Mouse (Mus musculus) midbrain, postnatal 0 days (tissue): ENCODE results near the gene Smg6. TPM values are rescaled to one million over a fixed set of nuclear protein-coding genes. Genes with fewer than 3 reads are reported as not detected.

Experiments
- ATAC-seq: fragments of 200-750 bp; cut with Nextera tagmentation; 2 replicates; pipeline ENCODE4 v1.8.0; 2017; ENCODE audit warnings: moderate number of reproducible peaks, mild to moderate bottlenecking, moderate TSS enrichment, moderate library complexity; ENCODE audit not compliant: low FRiP score
- DNase-seq: peaks from one replicate; pipeline ENCODE4 v3.0.0-alpha.2; 2015; ENCODE audit warnings: low spot score
- H3K27ac ChIP-seq: fragments of 300-500 bp; sonication (generic); 2 replicates; pipeline ENCODE4 v1.5.1; 2014; ENCODE audit warnings: low read depth, mild to moderate bottlenecking, low read length, mixed read lengths
- H3K27me3 ChIP-seq: fragments of 300-500 bp; sonication (generic); 2 replicates; pipeline ENCODE4 v1.6.1; 2014; ENCODE audit warnings: low read length, control low read depth, mixed read lengths; ENCODE audit not compliant: insufficient read depth
- H3K36me3 ChIP-seq: fragments of 300-500 bp; sonication (generic); 2 replicates; pipeline ENCODE4 v1.6.1; 2014; ENCODE audit warnings: low read length, control low read depth, mixed read lengths; ENCODE audit not compliant: insufficient read depth
- H3K4me1 ChIP-seq: fragments of 300-500 bp; sonication (generic); 2 replicates; pipeline ENCODE4 v1.6.1; 2014; ENCODE audit warnings: mild to moderate bottlenecking, control low read depth, antibody characterized with exemption, low read length, mixed read lengths; ENCODE audit not compliant: insufficient read depth
- H3K4me2 ChIP-seq: fragments of 300-500 bp; sonication (generic); 2 replicates; pipeline ENCODE4 v1.6.1; 2014; ENCODE audit warnings: low read depth, mild to moderate bottlenecking, low read length, mixed read lengths; ENCODE audit not compliant: poor library complexity, severe bottlenecking
- H3K4me3 ChIP-seq: fragments of 300-500 bp; sonication (generic); 2 replicates; pipeline ENCODE4 v1.5.1; 2014; ENCODE audit warnings: low read depth, mild to moderate bottlenecking, low read length, moderate library complexity
- H3K9ac ChIP-seq: fragments of 300-500 bp; sonication (generic); replicated peaks from 2 replicates; pipeline ENCODE4 v1.6.1; 2014; ENCODE audit warnings: mild to moderate bottlenecking, low read length, moderate library complexity, mixed read lengths; ENCODE audit not compliant: poor library complexity, severe bottlenecking
- H3K9me3 ChIP-seq: fragments of 300-500 bp; sonication (generic); 2 replicates; pipeline ENCODE4 v1.6.1; 2016; ENCODE audit warnings: low read length, control low read depth
- CTCF ChIP-seq: IDR thresholded peaks from 2 replicates; pipeline ENCODE4 v1.5.1; 2016; ENCODE audit warnings: antibody characterized with exemption, mild to moderate bottlenecking
- WGBS: fragments of 180-500 bp; shearing (Covaris S2); extraction: QIAGEN DNeasy Blood & Tissue Kit; methylation state at CpG from one replicate; pipeline ENCODE4 v1.1.7; 2014; 5-methylcytosine and 5-hydroxymethylcytosine counted together
- polyA plus RNA-seq: library from polyadenylated mRNA; unstranded; fragments of >200 nt; fragmentation: Nextera tagmentation; extraction: Ambion mirVana; gene quantifications from 2 replicates; pipeline ENCODE4 v1.2.1, GENCODE M21; 2015
- total RNA-seq: library from RNA; depleted of rRNA; stranded (reverse); fragments of >200 nt; gene quantifications from 2 replicates; pipeline ENCODE4 v1.2.3, GENCODE M21; 2014

Smg6 gene
- total and polyA plus RNA-seq, 2 experiments from 2014 or later, result 11.9 to 27.7 TPM

DNA sequence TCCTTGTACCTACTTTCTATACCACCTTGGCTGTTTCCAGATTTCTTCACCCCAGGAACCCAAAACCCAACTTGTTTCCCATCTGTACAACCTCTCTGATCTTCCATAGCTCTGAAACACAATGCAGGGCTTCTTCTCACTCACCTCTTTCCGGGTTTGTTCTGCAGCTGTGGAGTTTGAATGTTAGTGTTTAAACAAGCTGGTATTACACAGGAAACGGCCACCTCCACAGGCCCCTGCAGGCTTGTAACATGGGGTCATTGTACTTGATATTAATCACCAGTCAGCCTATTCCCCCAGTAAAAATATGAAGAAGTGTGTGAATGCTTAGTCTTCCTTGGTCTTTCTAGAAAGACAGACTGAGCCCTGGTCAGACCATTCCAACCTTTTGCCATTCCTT is 123.5 kb downstream of the Smg6 start:
- H3K4me3 ChIP-seq, result no peak overlapping the region
- 85% methylated on average over 2 of the region's 2 CpGs for WGBS
- H3K4me2 ChIP-seq, result no peak overlapping the region
- no peak overlapping the region for H3K9ac ChIP-seq
- H3K27me3 ChIP-seq, result no peaks in the 10 kb centered on the region
- H3K4me1 ChIP-seq, result no peaks in the 10 kb centered on the region
- H3K27ac ChIP-seq, result no peak overlapping the region
- no peak for TF ChIP-seq CTCF
- no peak for DNase-seq
- H3K9me3 ChIP-seq, result no peaks in the 10 kb centered on the region
- H3K36me3 ChIP-seq, result peaks cover 7% of the 10 kb centered on the region
- no peak for ATAC-seq

DNA sequence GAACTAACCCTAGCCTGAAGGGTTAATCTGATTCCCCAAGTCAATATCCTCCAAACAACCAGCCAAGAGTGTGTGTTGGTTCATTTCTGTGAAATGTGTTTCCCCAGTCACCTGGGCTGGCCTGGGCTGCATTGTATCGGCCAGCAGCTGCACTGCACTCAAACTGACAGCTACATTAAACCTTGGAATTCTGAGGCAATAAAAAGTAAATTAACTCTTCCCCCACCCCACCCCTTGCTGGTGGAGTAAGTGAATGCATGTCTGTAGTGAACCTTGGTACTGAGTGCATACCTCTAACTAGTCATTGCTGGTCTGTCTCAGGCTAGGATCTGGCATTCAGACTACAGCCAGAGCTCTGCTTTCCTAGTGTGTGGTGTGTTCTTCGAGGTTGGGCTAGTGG is 124.2 kb downstream of the Smg6 start:
- Histone ChIP-seq H3K4me3 (no peak overlapping the region), H3K4me1 (no peaks in the 10 kb centered on the region)

DNA sequence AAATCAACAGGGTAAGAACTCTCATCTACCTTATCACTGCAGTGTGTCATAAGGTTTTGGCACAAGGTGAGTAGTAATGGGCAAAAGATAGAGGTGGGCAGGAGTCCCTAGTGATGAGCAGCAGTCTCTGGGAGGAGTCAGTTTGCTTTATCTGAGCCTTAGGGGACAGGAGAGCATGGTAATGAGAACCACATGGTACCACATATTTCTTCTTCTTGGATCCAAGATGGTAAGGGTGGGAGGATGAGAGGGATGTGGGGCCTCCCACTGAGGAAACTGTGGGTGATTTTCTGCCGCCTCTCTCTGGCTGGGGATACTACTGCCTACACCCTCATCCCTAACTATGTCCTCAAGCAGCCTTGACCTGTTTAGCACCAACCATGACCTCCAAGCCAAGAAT is 125.6 kb downstream of the Smg6 start:
- Histone ChIP-seq H3K27ac (no peak overlapping the region), H3K27me3 (no peaks in the 10 kb centered on the region), H3K4me2 (no peak overlapping the region), H3K9ac (no peak overlapping the region), H3K4me3 (no peak overlapping the region), H3K4me1 (no peaks in the 10 kb centered on the region), H3K9me3 (no peaks in the 10 kb centered on the region), H3K36me3 (peaks cover 3% of the 10 kb centered on the region; the same call in 1 of the 2 replicates)
- TF ChIP-seq CTCF, result no peak
- 81% methylated on average over 1 of the region's 1 CpGs for WGBS
- DNase-seq, result no peak
- ATAC-seq, result no peak

More for the DNA sequence above, 124.2 kb downstream of the Smg6 start:
- WGBS, result 92% methylated on average over 2 of the region's 2 CpGs
- Histone ChIP-seq H3K9ac (no peak overlapping the region), H3K4me2 (no peak overlapping the region), H3K27me3 (no peaks in the 10 kb centered on the region), H3K36me3 (peaks cover 3% of the 10 kb centered on the region; the same call in 1 of the 2 replicates), H3K9me3 (no peaks in the 10 kb centered on the region), H3K27ac (no peak overlapping the region)
- DNase-seq (no peak), ATAC-seq (no peak)
- no peak for TF ChIP-seq CTCF

DNA sequence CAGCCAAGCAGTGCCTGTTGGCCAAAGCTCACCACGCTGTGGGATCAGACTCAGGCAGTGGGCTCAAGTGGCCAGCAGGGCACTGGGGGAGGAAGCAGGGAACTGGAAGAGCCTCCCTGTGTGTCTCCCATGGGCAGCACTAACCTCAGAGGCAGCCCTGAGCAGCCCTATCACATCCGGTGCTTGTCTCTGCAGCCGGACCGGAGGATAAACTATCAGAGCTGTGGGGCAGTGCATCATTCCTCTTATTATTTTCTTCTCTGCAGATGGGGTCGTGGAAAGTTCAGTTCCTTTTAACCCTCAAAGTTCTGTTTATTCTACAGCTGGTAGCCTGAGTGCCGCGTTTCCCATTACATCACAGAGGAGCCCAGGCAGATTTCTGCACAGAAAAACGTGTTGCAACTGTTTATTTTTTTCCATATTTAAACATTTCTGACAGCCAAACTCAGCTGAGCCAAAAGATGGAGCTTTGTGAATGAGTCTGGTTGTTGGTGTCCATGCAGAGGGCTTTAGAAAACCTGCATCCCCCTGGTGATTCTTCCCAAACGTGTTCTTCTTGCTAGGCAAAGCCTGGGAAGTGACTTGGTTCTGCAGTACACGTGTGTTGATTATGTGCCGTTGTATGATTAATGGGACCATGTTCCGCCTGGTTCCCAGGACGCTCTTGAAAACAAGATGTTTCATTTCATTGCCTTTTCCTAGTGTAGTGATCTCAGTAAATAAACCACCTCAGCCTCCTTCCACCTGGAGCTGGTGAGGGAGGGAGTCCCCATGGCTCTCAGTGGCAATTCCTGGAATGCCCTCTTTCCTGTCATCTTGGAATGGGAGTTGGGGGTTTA is 126.3 kb downstream of the Smg6 start:
- Histone ChIP-seq H3K4me2 (no peak overlapping the region), H3K4me3 (no peak overlapping the region), H3K27me3 (no peaks in the 10 kb centered on the region), H3K4me1 (no peaks in the 10 kb centered on the region), H3K9me3 (no peaks in the 10 kb centered on the region), H3K27ac (no peak overlapping the region), H3K36me3 (peaks cover 2% of the 10 kb centered on the region; the same call in 1 of the 2 replicates), H3K9ac (no peak overlapping the region)
- WGBS, result 80% methylated on average over 13 of the region's 13 CpGs
- DNase-seq (no peak), ATAC-seq (no peak)
- no peak for TF ChIP-seq CTCF

DNA sequence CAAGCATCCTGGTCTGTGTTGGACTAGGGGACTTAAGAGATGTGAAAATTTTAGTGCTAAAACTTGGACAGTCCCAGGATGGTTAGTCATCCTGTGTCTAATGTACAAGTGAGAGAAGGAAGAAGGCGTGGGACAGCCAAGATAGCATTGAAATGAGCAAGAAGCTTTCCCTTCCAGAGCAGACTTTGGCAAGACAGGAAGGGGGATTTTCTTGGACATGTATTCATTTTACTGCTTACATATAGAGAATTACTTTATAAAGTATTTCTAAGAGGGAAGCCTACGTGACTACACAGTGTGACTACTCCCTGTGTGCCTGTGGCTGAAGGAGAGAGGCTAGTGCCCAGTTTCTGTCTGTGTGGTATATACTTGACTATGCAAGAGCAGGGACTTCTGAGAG is 127.4 kb downstream of the Smg6 start:
- no peak overlapping the region for H3K4me3 ChIP-seq
- no peaks in the 10 kb centered on the region for H3K4me1 ChIP-seq
- H3K27me3 ChIP-seq, result no peaks in the 10 kb centered on the region
- no peak overlapping the region for H3K9ac ChIP-seq
- TF ChIP-seq CTCF, result no peak
- H3K9me3 ChIP-seq, result no peaks in the 10 kb centered on the region
- H3K4me2 ChIP-seq, result no peak overlapping the region
- DNase-seq (no peak), ATAC-seq (no peak)
- WGBS, result 88% methylated on average over 2 of the region's 2 CpGs
- H3K36me3 ChIP-seq, result no peaks in the 10 kb centered on the region; the same call in 1 of the 2 replicates
- no peak overlapping the region for H3K27ac ChIP-seq

DNA sequence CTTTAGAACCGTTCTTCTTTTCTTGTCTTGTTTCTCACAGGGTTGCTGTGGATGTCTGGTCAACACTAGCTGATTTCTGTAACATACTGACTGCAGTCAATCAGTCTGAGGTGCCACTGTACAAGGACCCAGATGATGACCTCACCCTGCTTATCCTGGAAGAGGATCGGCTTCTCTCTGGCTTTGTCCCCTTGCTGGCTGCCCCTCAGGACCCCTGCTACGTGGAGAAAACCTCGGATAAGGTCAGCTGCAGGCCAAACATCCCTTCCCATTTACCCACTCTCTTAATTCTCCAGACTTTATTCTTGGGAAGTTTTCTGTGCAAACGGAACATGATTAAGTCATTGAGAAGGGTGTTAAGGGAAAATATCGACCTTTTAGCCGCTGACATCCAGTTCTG is 128.1 kb downstream of the Smg6 start:
- Histone ChIP-seq H3K9me3 (no peaks in the 10 kb centered on the region), H3K4me2 (no peak overlapping the region), H3K9ac (no peak overlapping the region), H3K27me3 (no peaks in the 10 kb centered on the region), H3K27ac (no peak overlapping the region), H3K4me3 (no peak overlapping the region), H3K4me1 (no peaks in the 10 kb centered on the region), H3K36me3 (no peaks in the 10 kb centered on the region; the same call in 1 of the 2 replicates)
- no peak for TF ChIP-seq CTCF
- 71% methylated on average over 7 of the region's 7 CpGs for WGBS
- no peak for DNase-seq
- no peak for ATAC-seq
